Mouse (Mus musculus) heart, adult 11 months (tissue): ENCODE measurements around the gene 4930558K02Rik.

Source experiments
- DNase-seq: peaks from one replicate; pipeline ENCODE4 v3.0.0; 2022

The 4930558K02Rik gene

DNA sequence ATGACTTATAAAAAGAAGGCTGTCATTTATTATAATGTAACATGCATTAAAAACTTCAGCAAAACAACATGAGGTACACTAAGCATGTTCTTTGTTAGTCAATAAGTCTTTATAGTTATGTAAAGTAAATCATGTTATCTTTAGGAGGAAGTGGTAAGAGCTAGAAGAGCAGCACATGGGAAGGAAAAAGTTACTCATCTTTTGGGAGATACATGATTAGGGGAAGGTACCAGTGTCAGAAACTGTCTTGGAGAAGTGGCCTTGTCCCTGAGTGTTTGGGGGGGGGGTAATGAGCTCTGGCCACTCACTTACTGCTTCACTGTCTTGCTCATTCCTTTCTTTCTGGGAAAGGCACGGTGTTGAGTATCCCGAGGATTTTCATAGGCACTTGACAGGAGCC is 37.4 kb downstream of the 4930558K02Rik start:
- DNase-seq, result no peak

DNA sequence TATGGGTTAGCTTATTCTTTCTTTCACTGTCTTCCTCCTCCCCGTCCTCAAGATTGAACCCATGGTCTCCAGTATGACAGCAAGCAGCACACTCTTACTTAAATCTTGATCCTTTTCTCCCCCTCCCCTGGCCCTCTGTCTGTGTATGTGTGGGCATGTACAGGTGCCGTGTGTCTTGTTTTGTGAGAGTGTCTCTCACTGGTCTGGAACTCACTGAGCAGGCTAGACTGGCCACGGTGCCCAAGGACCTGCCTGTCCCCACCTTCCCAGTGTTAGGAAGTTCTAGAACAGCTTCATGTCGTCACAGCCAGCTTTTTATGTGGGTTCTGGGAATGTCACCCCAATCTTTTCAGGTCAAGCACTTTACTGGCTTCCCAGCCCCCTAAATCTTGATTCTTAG is 47.1 kb downstream of the 4930558K02Rik start:
- DNase-seq, result peak; percentile 28

- DNase-seq, result peak; percentile 66
These were observed 47.6 kb downstream of the 4930558K02Rik start for GRCm38 (mm10) chr1:161931817-161932216.

- no peak for DNase-seq
These were observed 48.1 kb downstream of the 4930558K02Rik start for GRCm38 (mm10) chr1:161931313-161931712.

DNA sequence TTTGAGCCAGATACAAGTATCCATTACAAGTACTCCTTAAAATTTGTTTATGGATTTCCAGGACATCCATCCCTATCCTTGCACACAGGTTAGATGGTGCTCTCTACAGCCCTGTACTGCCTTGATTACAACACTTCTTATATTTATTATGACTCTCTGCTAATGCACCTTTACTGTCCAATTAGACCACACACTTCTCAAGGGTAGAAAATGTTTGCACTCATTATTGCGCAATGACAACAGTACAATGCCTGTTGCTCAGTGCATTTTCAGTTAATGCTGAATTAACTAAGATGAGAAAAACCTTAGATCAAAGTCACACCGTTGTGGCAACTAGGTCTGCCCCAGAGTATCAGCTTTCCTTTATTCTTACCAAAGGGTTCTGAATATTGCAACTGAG is 51.5 kb downstream of the 4930558K02Rik start:
- no peak for DNase-seq

DNA sequence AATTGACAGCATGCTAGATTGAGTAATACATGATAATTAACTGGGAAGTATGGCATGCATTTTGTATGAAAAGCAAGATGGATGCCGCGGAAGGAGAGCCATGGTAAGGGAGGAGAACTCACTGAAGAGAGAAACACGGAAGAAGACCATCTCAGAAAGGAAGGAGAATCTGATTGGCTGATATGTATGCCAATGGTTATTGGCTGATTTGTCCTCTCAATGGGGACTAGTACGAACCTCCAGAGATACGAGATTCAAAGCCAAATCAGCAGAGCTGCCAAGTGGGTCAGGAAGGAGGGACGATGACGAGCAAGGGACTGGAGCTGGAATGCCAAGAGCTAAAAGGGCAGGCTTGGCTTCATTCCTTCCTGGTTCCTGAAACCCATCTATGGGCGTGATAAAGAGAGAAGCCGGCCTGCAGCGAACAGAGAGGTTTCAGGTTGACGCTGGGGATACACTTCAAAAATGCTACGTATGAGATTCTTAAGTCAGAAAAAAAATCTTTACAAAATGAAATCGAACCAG is 54.1 kb downstream of the 4930558K02Rik start:
- peak; percentile 88 for DNase-seq

- no peak for DNase-seq
These were observed 55.1 kb downstream of the 4930558K02Rik start for GRCm38 (mm10) chr1:161924321-161924720.

DNA sequence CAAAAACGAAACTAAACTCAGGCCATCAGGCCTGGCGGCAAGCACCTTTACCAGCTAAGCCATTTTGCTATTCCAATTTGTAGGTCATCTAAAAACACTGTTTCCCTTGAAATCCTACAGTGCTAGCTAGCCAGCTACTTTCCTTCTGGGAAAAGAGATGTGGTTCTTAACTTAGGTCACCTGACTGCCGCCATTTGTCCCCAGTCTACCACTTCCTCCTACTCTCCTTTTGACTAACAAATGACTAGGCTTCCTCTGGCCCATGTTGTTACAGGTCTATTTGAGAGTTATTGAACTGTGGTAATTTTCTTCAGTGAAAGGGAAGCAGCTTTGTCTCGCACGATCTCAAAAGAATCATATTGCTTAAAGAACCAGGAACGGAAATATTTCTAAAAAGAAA is 57.5 kb downstream of the 4930558K02Rik start:
- no peak for DNase-seq

GRCm38 (mm10) chr1:161920475-161921454 is 58.7 kb downstream of the 4930558K02Rik start:
- no peak for DNase-seq

DNA sequence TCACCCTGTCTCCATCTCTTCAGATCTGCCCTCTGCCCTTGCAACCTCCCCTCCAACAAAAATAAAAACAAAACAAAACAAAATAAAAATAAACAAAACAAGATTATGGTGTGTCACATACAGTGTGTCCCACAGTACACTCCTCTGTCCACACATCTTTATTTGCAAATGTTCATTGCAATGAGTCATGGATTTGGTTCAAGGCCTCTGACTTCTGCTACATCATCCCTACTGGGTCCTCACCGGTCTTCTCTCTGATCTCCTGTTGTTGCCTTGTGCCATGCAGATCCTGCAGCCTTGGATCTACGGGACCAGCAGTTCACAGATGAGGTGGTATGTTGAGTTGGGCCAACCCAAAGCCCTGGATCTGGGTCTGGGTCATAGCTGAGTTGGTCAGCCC is 59.8 kb downstream of the 4930558K02Rik start:
- no peak for DNase-seq

DNA sequence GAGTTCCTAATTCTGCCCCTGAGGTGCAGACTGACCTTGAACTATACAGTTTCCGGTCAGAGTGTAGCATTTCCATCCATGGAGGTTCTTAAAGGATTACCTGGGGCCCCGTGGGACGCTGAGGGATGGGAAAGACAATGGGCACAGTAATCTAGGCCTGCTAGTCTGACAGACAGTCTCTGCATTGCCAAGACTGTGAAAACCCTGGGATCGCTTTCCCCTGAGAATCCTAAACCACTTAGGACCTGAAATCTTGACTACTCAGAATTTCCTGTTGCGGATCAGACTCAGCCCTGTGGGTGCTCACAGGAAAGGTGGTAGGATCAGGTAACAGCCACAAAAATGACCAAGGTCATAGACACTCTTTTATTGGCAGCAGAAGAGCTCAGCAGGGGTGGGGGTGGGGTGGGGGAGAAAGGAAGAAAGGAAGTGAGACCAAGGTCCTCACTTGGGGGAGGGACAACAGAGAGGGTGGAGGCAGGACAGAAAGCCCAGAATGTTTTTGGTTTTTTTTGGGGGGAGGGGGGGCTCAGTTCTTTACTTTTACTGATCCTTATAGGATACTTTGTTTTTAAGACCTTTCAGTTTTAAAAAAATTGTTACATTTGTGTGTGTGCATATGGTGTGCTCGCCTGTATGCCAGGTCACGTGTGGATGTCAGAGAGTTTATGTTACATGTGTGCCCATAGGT is 60.6 kb downstream of the 4930558K02Rik start:
- no peak for DNase-seq

DNA sequence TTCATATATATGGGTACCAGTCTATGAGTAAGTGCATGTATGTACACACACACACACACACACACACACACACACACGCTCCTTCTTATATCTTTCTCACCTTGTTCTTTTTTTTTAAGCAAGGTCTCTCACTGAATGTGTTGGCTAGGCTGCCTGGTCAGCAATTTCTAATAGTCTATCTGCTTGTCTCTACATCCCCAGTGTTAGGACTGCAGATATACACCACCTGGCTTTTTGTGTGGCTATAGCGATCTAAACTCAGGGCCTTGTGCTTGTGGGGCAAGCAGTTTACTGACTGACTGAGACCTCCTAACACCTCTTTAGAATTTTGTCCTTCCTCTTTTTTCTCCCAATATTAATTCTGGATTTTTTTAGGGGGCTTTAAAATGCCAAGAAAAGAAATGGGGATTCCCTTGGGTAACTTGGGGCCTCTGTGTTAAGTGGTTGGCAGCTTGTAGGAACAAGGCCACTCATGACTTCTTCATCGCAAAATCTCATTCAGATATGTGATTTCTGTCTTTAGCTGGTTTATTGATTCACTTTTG is 61.4 kb downstream of the 4930558K02Rik start:
- DNase-seq, result no peak

GRCm38 (mm10) chr1:161916036-161916435 is 63.4 kb downstream of the 4930558K02Rik start:
- DNase-seq, result no peak

DNA sequence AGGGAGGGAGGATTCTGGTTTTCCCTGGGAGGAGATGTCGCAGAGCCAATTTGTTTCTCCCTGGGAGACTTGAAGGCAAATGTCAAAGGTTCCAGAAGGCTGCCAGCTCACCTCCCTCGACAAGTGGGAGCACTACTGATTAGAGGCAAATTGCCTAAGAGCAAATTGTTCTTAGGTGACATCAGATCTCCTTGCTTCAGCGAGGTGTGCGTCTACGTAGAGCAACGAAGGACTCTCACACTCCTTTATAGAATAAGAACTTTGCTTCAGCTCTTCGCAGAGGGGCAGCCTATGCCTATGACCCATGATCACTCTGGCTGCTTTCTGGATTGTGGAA is 65.8 kb downstream of the 4930558K02Rik start:
- DNase-seq, result no peak

- no peak for DNase-seq
These were observed 66.3 kb downstream of the 4930558K02Rik start for GRCm38 (mm10) chr1:161912940-161913647.

- DNase-seq, result no peak
These were observed 70.4 kb downstream of the 4930558K02Rik start for GRCm38 (mm10) chr1:161909074-161909473.

DNA sequence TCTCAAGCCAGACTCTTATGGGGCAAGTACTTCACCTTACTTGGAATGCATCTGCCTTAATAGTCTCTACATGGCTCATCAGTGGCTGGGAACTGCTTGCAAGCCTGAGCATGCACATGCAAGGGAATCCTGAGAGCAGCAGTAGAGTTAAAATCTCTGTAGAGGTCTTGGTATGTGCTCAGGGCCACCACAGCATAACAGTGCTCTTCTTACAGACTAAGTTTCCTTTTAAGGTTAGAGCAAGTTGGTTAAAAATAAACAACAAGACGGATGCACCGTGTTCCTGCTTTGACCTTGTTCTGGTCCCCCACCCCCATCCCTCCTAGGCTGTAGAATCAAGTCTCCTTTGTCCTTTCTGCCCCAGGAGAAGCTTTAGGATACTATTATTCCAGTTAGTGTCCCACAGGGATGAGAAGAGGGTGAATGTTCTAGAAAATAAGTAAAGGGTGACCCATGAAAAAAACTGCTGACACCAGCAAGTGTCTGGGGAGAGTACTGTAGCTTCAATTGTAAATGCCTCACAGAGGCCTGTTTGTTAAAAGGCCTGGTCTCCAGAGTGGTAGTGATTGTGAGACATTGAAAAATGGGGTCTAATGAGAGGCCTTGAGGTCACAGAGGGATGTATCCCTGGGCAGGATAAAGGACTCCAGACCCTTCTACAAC is 71.5 kb downstream of the 4930558K02Rik start:
- no peak for DNase-seq

- no peak for DNase-seq
These were observed 72.3 kb downstream of the 4930558K02Rik start for GRCm38 (mm10) chr1:161907111-161907510.

- DNase-seq, result no peak
These were observed 76.6 kb downstream of the 4930558K02Rik start for GRCm38 (mm10) chr1:161902692-161903452.

- no peak for DNase-seq
These were observed 79.3 kb downstream of the 4930558K02Rik start for GRCm38 (mm10) chr1:161900129-161900528.

DNA sequence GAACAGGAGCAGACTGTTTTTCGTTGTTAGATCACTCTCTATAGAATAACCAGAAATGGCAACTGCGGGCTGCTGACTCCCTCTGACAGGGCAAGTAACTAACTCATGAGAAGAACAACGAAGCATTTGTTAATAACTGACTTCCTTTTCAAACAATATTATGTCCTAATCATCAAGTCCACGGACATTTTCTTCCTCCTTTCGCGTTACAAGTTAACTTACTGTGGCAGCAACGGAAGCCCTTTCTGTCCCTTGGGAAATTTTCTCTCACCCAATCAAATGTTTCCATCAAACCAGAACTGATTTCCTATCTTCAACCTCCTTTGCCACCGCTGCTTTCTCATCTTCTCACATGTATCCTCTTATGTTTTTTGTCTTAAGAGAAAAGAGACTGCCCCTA is 82.2 kb downstream of the 4930558K02Rik start:
- DNase-seq, result no peak

DNA sequence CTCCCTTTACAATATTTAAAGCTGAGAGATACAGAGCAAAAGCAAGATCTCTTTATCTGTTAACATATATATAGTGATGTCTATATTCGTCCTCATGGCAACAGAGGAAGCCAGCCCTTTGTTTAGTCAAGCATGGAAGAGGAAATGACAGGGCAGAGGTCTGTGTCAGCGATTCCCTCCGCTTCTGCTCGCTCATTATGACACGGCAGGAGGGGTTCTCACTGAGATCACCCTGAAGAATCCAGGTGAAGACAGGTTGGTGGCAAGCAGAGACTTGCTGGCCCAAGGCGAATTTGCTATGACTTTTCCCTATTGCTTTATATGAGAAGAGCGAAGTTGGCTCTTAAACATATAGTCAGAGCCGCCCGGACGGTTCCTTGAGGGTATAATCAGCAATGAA is 83.3 kb downstream of the 4930558K02Rik start:
- peak; percentile 88 for DNase-seq
